Mouse (Mus musculus): ENCODE data around the gene Cfap54. TPM values are rescaled to one million over a fixed set of nuclear protein-coding genes. Genes with fewer than 3 reads are reported as not detected.

Cfap54 gene
- polyA plus RNA-seq, 1 experiment from 2014 or later, result 0.10 TPM

GRCm38 (mm10) chr10:93071753-93072152 lies 9.7 kb downstream of the Cfap54 start:
- no peak overlapping the region for H3K27ac ChIP-seq
- no peaks in the 10 kb centered on the region for H3K9me3 ChIP-seq

GRCm38 (mm10) chr10:93070121-93070898 lies 11.1 kb downstream of the Cfap54 start:
- H3K27me3 ChIP-seq, result no peaks in the 10 kb centered on the region
- no peak overlapping the region for H3K27ac ChIP-seq
- H3K4me3 ChIP-seq, result no peak overlapping the region
- whole genome bisulfite sequencing, result 71% methylated on average over 9 of the region's 9 CpGs
- no peak for ATAC-seq (ENCODE audit: insufficient number of reproducible peaks, low FRiP score, low TSS enrichment, low read depth)
- no peaks in the 10 kb centered on the region for H3K36me3 ChIP-seq
- no peaks in the 10 kb centered on the region for H3K9me3 ChIP-seq
- H3K4me1 ChIP-seq, result 0 out of 2 replicates have a peak, but pooled peaks cover 2% of the 10 kb centered on the region
- H3K9ac ChIP-seq, result no peak overlapping the region
- no peak overlapping the region for H3K4me2 ChIP-seq

More at GRCm38 (mm10) chr10:93071753-93072152, 9.7 kb downstream of the Cfap54 start:
- ATAC-seq (ENCODE audit: insufficient number of reproducible peaks, low FRiP score, low TSS enrichment, low read depth), result no peak
- Histone ChIP-seq H3K4me1 (peaks cover 6% of the 10 kb centered on the region; the same call in 1 of the 2 replicates), H3K4me2 (no peak overlapping the region), H3K27me3 (no peaks in the 10 kb centered on the region), H3K9ac (no peak overlapping the region), H3K36me3 (no peaks in the 10 kb centered on the region), H3K4me3 (no peak overlapping the region)
- 62% methylated on average over 3 of the region's 3 CpGs for WGBS

- H3K27ac ChIP-seq, result no peak overlapping the region
- no peak overlapping the region for H3K9ac ChIP-seq
- H3K4me2 ChIP-seq, result no peak overlapping the region
- no peaks in the 10 kb centered on the region for H3K27me3 ChIP-seq
- 63% methylated on average over 6 of the region's 6 CpGs for WGBS
- H3K9me3 ChIP-seq, result no peaks in the 10 kb centered on the region
- H3K4me1 ChIP-seq, result 0 out of 2 replicates have a peak, but pooled peaks cover 2% of the 10 kb centered on the region
- H3K36me3 ChIP-seq, result no peaks in the 10 kb centered on the region
- no peak overlapping the region for H3K4me3 ChIP-seq
- no peak for ATAC-seq (ENCODE audit: insufficient number of reproducible peaks, low FRiP score, low TSS enrichment, low read depth)
Observed at GRCm38 (mm10) chr10:93069721-93070120, 11.7 kb downstream of the Cfap54 start.

GRCm38 (mm10) chr10:93069041-93069679 lies 12.3 kb downstream of the Cfap54 start:
- Histone ChIP-seq H3K4me2 (no peak overlapping the region), H3K4me3 (no peak overlapping the region), H3K9me3 (no peaks in the 10 kb centered on the region), H3K27ac (peak overlapping the region; percentile 33), H3K27me3 (no peaks in the 10 kb centered on the region), H3K9ac (no peak overlapping the region), H3K4me1 (0 out of 2 replicates have a peak, but pooled peaks cover 2% of the 10 kb centered on the region), H3K36me3 (no peaks in the 10 kb centered on the region)
- no peak for ATAC-seq (ENCODE audit: insufficient number of reproducible peaks, low FRiP score, low TSS enrichment, low read depth)
- WGBS, result 78% methylated on average over 6 of the region's 6 CpGs

GRCm38 (mm10) chr10:93064973-93065372 lies 16.4 kb downstream of the Cfap54 start:
- no peak for ATAC-seq (ENCODE audit: insufficient number of reproducible peaks, low FRiP score, low TSS enrichment, low read depth)
- no peaks in the 10 kb centered on the region for H3K9me3 ChIP-seq
- WGBS, result 84% methylated on average over 10 of the region's 10 CpGs
- H3K9ac ChIP-seq, result no peak overlapping the region
- H3K36me3 ChIP-seq, result no peaks in the 10 kb centered on the region
- H3K27me3 ChIP-seq, result no peaks in the 10 kb centered on the region
- H3K27ac ChIP-seq, result no peak overlapping the region
- 0 out of 2 replicates have a peak, but pooled peaks cover 2% of the 10 kb centered on the region for H3K4me1 ChIP-seq
- H3K4me3 ChIP-seq, result no peak overlapping the region
- H3K4me2 ChIP-seq, result no peak overlapping the region

GRCm38 (mm10) chr10:93063576-93063975 lies 17.8 kb downstream of the Cfap54 start:
- no peaks in the 10 kb centered on the region for H3K9me3 ChIP-seq
- H3K4me1 ChIP-seq, result no peaks in the 10 kb centered on the region
- H3K36me3 ChIP-seq, result no peaks in the 10 kb centered on the region
- H3K4me3 ChIP-seq, result no peak overlapping the region
- WGBS, result 65% methylated on average over 3 of the region's 3 CpGs
- H3K27me3 ChIP-seq, result no peaks in the 10 kb centered on the region
- H3K27ac ChIP-seq, result no peak overlapping the region
- H3K9ac ChIP-seq, result no peak overlapping the region
- no peak for ATAC-seq (ENCODE audit: insufficient number of reproducible peaks, low FRiP score, low TSS enrichment, low read depth)
- no peak overlapping the region for H3K4me2 ChIP-seq

GRCm38 (mm10) chr10:93062395-93062794 lies 19.0 kb downstream of the Cfap54 start:
- Histone ChIP-seq H3K36me3 (no peaks in the 10 kb centered on the region), H3K4me2 (no peak overlapping the region), H3K4me1 (no peaks in the 10 kb centered on the region), H3K9ac (no peak overlapping the region), H3K27me3 (no peaks in the 10 kb centered on the region), H3K27ac (no peak overlapping the region), H3K4me3 (no peak overlapping the region), H3K9me3 (no peaks in the 10 kb centered on the region)
- no peak for ATAC-seq (ENCODE audit: insufficient number of reproducible peaks, low FRiP score, low TSS enrichment, low read depth)
- 67% methylated on average over 4 of the region's 4 CpGs for WGBS

GRCm38 (mm10) chr10:93053867-93054266 lies 27.6 kb downstream of the Cfap54 start:
- H3K4me3 ChIP-seq, result no peak overlapping the region
- H3K9ac ChIP-seq, result no peak overlapping the region
- peaks cover 5% of the 10 kb centered on the region; the same call in 1 of the 2 replicates for H3K4me1 ChIP-seq
- H3K4me2 ChIP-seq, result no peak overlapping the region
- WGBS, result 76% methylated on average over 6 of the region's 6 CpGs
- H3K27ac ChIP-seq, result no peak overlapping the region
- no peaks in the 10 kb centered on the region for H3K9me3 ChIP-seq
- H3K27me3 ChIP-seq, result no peaks in the 10 kb centered on the region
- no peaks in the 10 kb centered on the region for H3K36me3 ChIP-seq
- ATAC-seq (ENCODE audit: insufficient number of reproducible peaks, low FRiP score, low TSS enrichment, low read depth), result no peak

- H3K4me3 ChIP-seq, result no peak overlapping the region
- no peak overlapping the region for H3K4me2 ChIP-seq
- no peaks in the 10 kb centered on the region for H3K27me3 ChIP-seq
- peaks cover 5% of the 10 kb centered on the region; the same call in 1 of the 2 replicates for H3K4me1 ChIP-seq
- no peaks in the 10 kb centered on the region for H3K36me3 ChIP-seq
- no peak overlapping the region for H3K9ac ChIP-seq
- H3K9me3 ChIP-seq, result no peaks in the 10 kb centered on the region
- WGBS, result 76% methylated on average over 4 of the region's 4 CpGs
- H3K27ac ChIP-seq, result no peak overlapping the region
- ATAC-seq (ENCODE audit: insufficient number of reproducible peaks, low FRiP score, low TSS enrichment, low read depth), result no peak
Observed at GRCm38 (mm10) chr10:93053315-93053714, 28.1 kb downstream of the Cfap54 start.

GRCm38 (mm10) chr10:93051016-93051726 lies 30.2 kb downstream of the Cfap54 start:
- WGBS, result 32% methylated on average over 13 of the region's 13 CpGs
- Histone ChIP-seq H3K27ac (no peak overlapping the region), H3K27me3 (no peaks in the 10 kb centered on the region), H3K9me3 (no peaks in the 10 kb centered on the region), H3K4me1 (peaks cover 5% of the 10 kb centered on the region; the same call in 1 of the 2 replicates), H3K4me3 (peak overlapping the region; percentile 16), H3K9ac (no peak overlapping the region), H3K36me3 (no peaks in the 10 kb centered on the region), H3K4me2 (peak overlapping the region; percentile 39; the same call in 1 of the 2 replicates)
- no peak for ATAC-seq (ENCODE audit: insufficient number of reproducible peaks, low FRiP score, low TSS enrichment, low read depth)

GRCm38 (mm10) chr10:93050571-93050970 lies 30.8 kb downstream of the Cfap54 start:
- no peak for ATAC-seq (ENCODE audit: insufficient number of reproducible peaks, low FRiP score, low TSS enrichment, low read depth)
- Histone ChIP-seq H3K4me3 (no peak overlapping the region), H3K4me1 (peaks cover 5% of the 10 kb centered on the region; the same call in 1 of the 2 replicates), H3K36me3 (no peaks in the 10 kb centered on the region), H3K9ac (no peak overlapping the region), H3K4me2 (no peak overlapping the region), H3K9me3 (no peaks in the 10 kb centered on the region), H3K27me3 (no peaks in the 10 kb centered on the region), H3K27ac (no peak overlapping the region)
- WGBS, result 24% methylated on average over 3 of the region's 3 CpGs

GRCm38 (mm10) chr10:93043195-93043594 lies 38.2 kb downstream of the Cfap54 start:
- Histone ChIP-seq H3K27ac (no peak overlapping the region), H3K9me3 (no peaks in the 10 kb centered on the region), H3K9ac (no peak overlapping the region), H3K4me2 (no peak overlapping the region), H3K4me1 (no peaks in the 10 kb centered on the region), H3K27me3 (no peaks in the 10 kb centered on the region), H3K36me3 (no peaks in the 10 kb centered on the region), H3K4me3 (no peak overlapping the region)
- ATAC-seq (ENCODE audit: insufficient number of reproducible peaks, low FRiP score, low TSS enrichment, low read depth), result no peak
- WGBS, result 90% methylated on average over 10 of the region's 10 CpGs

Measured in limb, embryonic 15.5 days (tissue).